Mouse (Mus musculus) 3134 (cell line): ENCODE measurements around the gene Fcnb.

ENCODE experiments used
- DNase-seq: peaks from one replicate; pipeline ENCODE4 v3.0.0-alpha.2; 2011; ENCODE audit warnings: low spot score; ENCODE audit not compliant: insufficient read length; ENCODE audit errors: extremely low read depth

The Fcnb gene

GRCm38 (mm10) chr2:28084768-28085167, at the start of gene Fcnb:
TSS of gene Fcnb (minus strand) at chr2:28084885.
- DNase-seq, result no peak

- no peak for DNase-seq
Observed at GRCm38 (mm10) chr2:28133833-28134232, 49.1 kb upstream of the Fcnb start.

GRCm38 (mm10) chr2:28132117-28132516, 47.4 kb upstream of the Fcnb start:
- DNase-seq, result no peak

- DNase-seq, result no peak
Observed at GRCm38 (mm10) chr2:28126763-28127438, 42.2 kb upstream of the Fcnb start.

- no peak for DNase-seq
Observed at GRCm38 (mm10) chr2:28123910-28124309, 39.2 kb upstream of the Fcnb start.

- no peak for DNase-seq
Observed at GRCm38 (mm10) chr2:28121309-28121708, 36.6 kb upstream of the Fcnb start.

GRCm38 (mm10) chr2:28120342-28120741, 35.7 kb upstream of the Fcnb start:
- DNase-seq, result no peak

GRCm38 (mm10) chr2:28118518-28119116, 33.9 kb upstream of the Fcnb start:
- DNase-seq, result no peak

GRCm38 (mm10) chr2:28117490-28118308, 33.0 kb upstream of the Fcnb start:
- DNase-seq, result no peak

- DNase-seq, result no peak
Observed at GRCm38 (mm10) chr2:28108763-28109162, 24.1 kb upstream of the Fcnb start.

GRCm38 (mm10) chr2:28106002-28106401, 21.3 kb upstream of the Fcnb start:
- no peak for DNase-seq

GRCm38 (mm10) chr2:28103653-28104052, 19.0 kb upstream of the Fcnb start:
- DNase-seq, result no peak

- DNase-seq, result no peak
Observed at GRCm38 (mm10) chr2:28101892-28102291, 17.2 kb upstream of the Fcnb start.

- no peak for DNase-seq
Observed at GRCm38 (mm10) chr2:28100796-28101483, 16.3 kb upstream of the Fcnb start.

- DNase-seq, result no peak
Observed at GRCm38 (mm10) chr2:28098547-28099505, 14.1 kb upstream of the Fcnb start.

- DNase-seq, result no peak
Observed at GRCm38 (mm10) chr2:28096751-28097309, 12.1 kb upstream of the Fcnb start.

GRCm38 (mm10) chr2:28092099-28092498, 7.4 kb upstream of the Fcnb start:
- no peak for DNase-seq

- DNase-seq, result no peak
Observed at GRCm38 (mm10) chr2:28091042-28091441, 6.4 kb upstream of the Fcnb start.

GRCm38 (mm10) chr2:28090299-28091008, 5.8 kb upstream of the Fcnb start:
- no peak for DNase-seq
